Mouse (Mus musculus) lung, embryonic 15.5 days (tissue): ENCODE data around the gene Lysmd1. TPM values are rescaled to one million over a fixed set of nuclear protein-coding genes. Genes with fewer than 3 reads are reported as not detected.
A peak's percentile ranks its signal among the peaks of the same experiment; 100 is the strongest.
"Not testable (repeated sequence)": the region's sequence is repeated elsewhere in the genome, so short reads cannot be mapped to it uniquely, and the experiment has no call there.

Experiments
- ATAC-seq: fragments of 200-750 bp; cut with Nextera tagmentation; 2 replicates; pipeline ENCODE4 v1.8.0; 2017; ENCODE audit warnings: moderate number of reproducible peaks, borderline replicate concordance; ENCODE audit not compliant: low FRiP score, low TSS enrichment; ENCODE audit errors: extremely low read depth
- H3K27ac ChIP-seq: fragments of 300-500 bp; sonication (generic); 2 replicates; pipeline ENCODE4 v1.5.1; 2015; ENCODE audit warnings: moderate library complexity, mild to moderate bottlenecking, inconsistent platforms
- H3K27me3 ChIP-seq: fragments of 300-500 bp; sonication (generic); 2 replicates; pipeline ENCODE4 v1.6.1; 2015; ENCODE audit warnings: inconsistent platforms
- H3K36me3 ChIP-seq: fragments of 300-500 bp; sonication (generic); 2 replicates; pipeline ENCODE4 v1.6.1; 2015; ENCODE audit warnings: inconsistent platforms
- H3K4me1 ChIP-seq: fragments of 300-500 bp; sonication (generic); 2 replicates; pipeline ENCODE4 v1.6.1; 2015; ENCODE audit warnings: inconsistent platforms
- H3K4me2 ChIP-seq: fragments of 300-500 bp; sonication (generic); 2 replicates; pipeline ENCODE4 v1.6.1; 2015; ENCODE audit warnings: inconsistent platforms, mild to moderate bottlenecking, moderate library complexity
- H3K4me3 ChIP-seq: fragments of 300-500 bp; sonication (generic); 2 replicates; pipeline ENCODE4 v1.5.1; 2015; ENCODE audit warnings: mild to moderate bottlenecking, inconsistent platforms
- H3K9ac ChIP-seq: fragments of 300-500 bp; sonication (generic); 2 replicates; pipeline ENCODE4 v1.6.1; 2015; ENCODE audit warnings: inconsistent platforms
- H3K9me3 ChIP-seq: fragments of 300-500 bp; sonication (generic); 2 replicates; pipeline ENCODE4 v1.6.1; 2016; ENCODE audit warnings: inconsistent platforms
- whole genome bisulfite sequencing: fragments of 180-500 bp; shearing (Covaris S2); methylation state at CpG from one replicate; pipeline ENCODE4 v1.1.7; 2015; 5-methylcytosine and 5-hydroxymethylcytosine counted together
- polyA plus RNA-seq: library from polyadenylated mRNA; unstranded; fragments of >200 nt; fragmentation: Nextera tagmentation; extraction: Ambion mirVana; gene quantifications from 2 replicates; pipeline ENCODE4 v1.2.1, GENCODE M21; 2015

Lysmd1 gene
- polyA plus RNA-seq: 13.3 and 14.9 TPM in 2 replicates

GRCm38 (mm10) chr3:95133680-95134101 is at the start of gene Lysmd1, which contains the start of gene Scnm1:
Gene Lysmd1, plus strand, starts transcription at chr3:95134088.
Gene Scnm1, minus strand, starts transcription at chr3:95134011.
- ATAC-seq: peak; percentile 88
- no peaks in the 10 kb centered on the region for H3K27me3 ChIP-seq

GRCm38 (mm10) chr3:95088071-95088470 is 45.8 kb upstream of the Lysmd1 start:
- Histone ChIP-seq H3K9ac (no peak overlapping the region), H3K4me3 (no peak overlapping the region), H3K27me3 (no peaks in the 10 kb centered on the region), H3K4me1 (no peaks in the 10 kb centered on the region), H3K9me3 (no peaks in the 10 kb centered on the region), H3K36me3 (peaks cover 7% of the 10 kb centered on the region; the same call in 1 of the 2 replicates), H3K4me2 (no peak overlapping the region), H3K27ac (no peak overlapping the region)
- WGBS: 93% methylated on average over 1 of the region's 1 CpGs
- no peak for ATAC-seq

More at GRCm38 (mm10) chr3:95133680-95134101, at the start of gene Lysmd1, which contains the start of gene Scnm1:
- H3K36me3 ChIP-seq: peaks cover 15% of the 10 kb centered on the region; the same call in 1 of the 2 replicates
- H3K4me3 ChIP-seq: peak within 1 kb of the TSS; percentile 65
- peak within 1 kb of the TSS; percentile 85 for H3K4me2 ChIP-seq
- H3K9me3 ChIP-seq: no peaks in the 10 kb centered on the region
- H3K9ac ChIP-seq: peak within 1 kb of the TSS; percentile 78
- H3K27ac ChIP-seq: peak within 1 kb of the TSS; percentile 51
- peaks cover 19% of the 10 kb centered on the region for H3K4me1 ChIP-seq
- WGBS: 0% methylated on average over 20 of the region's 20 CpGs

DNA sequence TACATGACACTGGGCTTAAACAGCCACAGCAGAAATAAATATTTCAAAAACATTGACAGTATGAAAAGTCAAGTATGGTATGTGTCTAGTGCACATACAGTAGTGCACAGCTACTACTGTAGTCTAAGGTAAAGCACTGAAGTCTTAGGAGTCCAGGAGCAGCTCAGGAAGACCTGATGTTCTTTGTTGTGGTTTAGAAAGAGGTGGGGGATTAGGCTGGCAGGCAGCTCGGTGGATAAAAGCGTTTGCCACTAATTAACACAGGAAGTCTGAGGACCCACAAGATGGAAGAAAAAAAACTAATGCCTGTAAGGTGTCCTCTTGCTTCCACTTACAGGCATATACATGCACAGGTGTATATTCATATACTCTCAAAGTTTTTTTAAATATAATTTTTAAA is 33.0 kb upstream of the Lysmd1 start:
- WGBS: 24% methylated on average over 2 of the region's 2 CpGs

GRCm38 (mm10) chr3:95105121-95105520 is 28.8 kb upstream of the Lysmd1 start:
- Histone ChIP-seq H3K4me2 (peak overlapping the region; percentile 73), H3K4me3 (peak overlapping the region; percentile 89), H3K27ac (0 out of 2 replicates have a peak overlapping the region, but pooled peaks have one; percentile 82), H3K36me3 (0 out of 2 replicates have a peak, but pooled peaks cover 5% of the 10 kb centered on the region), H3K9ac (peak overlapping the region; percentile 93), H3K4me1 (peaks cover 9% of the 10 kb centered on the region), H3K9me3 (no peaks in the 10 kb centered on the region), H3K27me3 (no peaks in the 10 kb centered on the region)
- ATAC-seq: no peak
- 30% methylated on average over 4 of the region's 4 CpGs for WGBS

More for the DNA sequence above, 33.0 kb upstream of the Lysmd1 start:
- H3K4me1 ChIP-seq: peaks cover 9% of the 10 kb centered on the region
- no peak overlapping the region for H3K9ac ChIP-seq
- no peaks in the 10 kb centered on the region for H3K9me3 ChIP-seq
- H3K36me3 ChIP-seq: peaks cover 13% of the 10 kb centered on the region; the same call in 1 of the 2 replicates
- H3K27ac ChIP-seq: no peak overlapping the region
- no peak overlapping the region for H3K4me3 ChIP-seq
- ATAC-seq: no peak
- H3K27me3 ChIP-seq: no peaks in the 10 kb centered on the region
- H3K4me2 ChIP-seq: no peak overlapping the region

GRCm38 (mm10) chr3:95105586-95106337 is 28.1 kb upstream of the Lysmd1 start:
- no peaks in the 10 kb centered on the region for H3K27me3 ChIP-seq
- WGBS: under 1% methylated on average over 16 of the region's 16 CpGs
- H3K9ac ChIP-seq: peak overlapping the region; percentile 93
- peak overlapping the region; percentile 89 for H3K4me3 ChIP-seq
- H3K4me2 ChIP-seq: peak overlapping the region; percentile 73
- H3K9me3 ChIP-seq: no peaks in the 10 kb centered on the region
- H3K4me1 ChIP-seq: peaks cover 9% of the 10 kb centered on the region
- no peak for ATAC-seq
- H3K36me3 ChIP-seq: 0 out of 2 replicates have a peak, but pooled peaks cover 5% of the 10 kb centered on the region
- peak overlapping the region; percentile 82 for H3K27ac ChIP-seq

DNA sequence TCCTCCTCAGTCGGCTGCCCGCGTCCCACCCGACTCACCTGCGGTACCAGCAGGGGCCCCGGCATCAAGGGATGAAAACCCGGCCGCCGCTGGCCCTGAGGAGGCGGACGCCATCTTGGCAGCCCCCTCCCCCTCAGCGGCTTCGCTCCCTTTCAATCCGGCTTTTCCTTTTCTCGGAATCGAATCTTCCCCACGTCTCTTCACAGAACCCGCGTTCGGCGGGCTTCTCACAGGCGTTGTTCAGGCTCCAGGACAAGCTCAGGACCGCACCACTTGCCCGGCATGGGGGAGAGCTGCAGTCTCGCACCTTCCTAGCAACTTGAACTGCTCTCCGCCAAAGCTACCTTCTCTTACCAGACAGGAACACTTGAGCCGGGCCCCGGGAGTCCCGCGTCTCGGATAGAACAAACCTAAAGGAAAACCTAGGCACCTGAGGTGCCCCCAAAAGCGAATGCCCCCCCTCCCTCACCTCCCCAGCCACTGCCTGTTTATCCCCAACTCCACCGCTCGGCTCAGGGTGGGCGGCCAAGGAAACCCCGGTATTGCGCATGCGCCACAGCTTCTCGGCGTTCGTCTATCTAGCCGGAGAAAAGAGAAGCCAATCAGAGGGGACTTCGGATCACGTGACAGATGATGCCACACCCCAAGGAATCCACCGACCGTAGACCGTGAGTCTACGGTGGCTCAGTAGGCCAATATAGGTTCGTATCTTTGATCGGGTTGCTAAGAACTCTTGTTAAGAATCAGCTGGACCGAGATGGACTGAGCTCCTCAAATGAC is 27.4 kb upstream of the Lysmd1 start, which contains the start of gene Pip5k1a:
Gene Pip5k1a, minus strand, starts transcription at position 593 of the 780 bp plus-strand sequence.
- H3K9ac ChIP-seq: peak within 1 kb of the TSS; percentile 93
- no peaks in the 10 kb centered on the region for H3K27me3 ChIP-seq
- H3K4me3 ChIP-seq: peak within 1 kb of the TSS; percentile 89
- no peaks in the 10 kb centered on the region for H3K9me3 ChIP-seq
- peaks cover 9% of the 10 kb centered on the region for H3K4me1 ChIP-seq
- H3K4me2 ChIP-seq: peak within 1 kb of the TSS; percentile 73
- peak within 1 kb of the TSS; percentile 82 for H3K27ac ChIP-seq
- ATAC-seq: peak; percentile 87
- 0 out of 2 replicates have a peak, but pooled peaks cover 3% of the 10 kb centered on the region for H3K36me3 ChIP-seq
- WGBS: under 1% methylated on average over 51 of the region's 51 CpGs

DNA sequence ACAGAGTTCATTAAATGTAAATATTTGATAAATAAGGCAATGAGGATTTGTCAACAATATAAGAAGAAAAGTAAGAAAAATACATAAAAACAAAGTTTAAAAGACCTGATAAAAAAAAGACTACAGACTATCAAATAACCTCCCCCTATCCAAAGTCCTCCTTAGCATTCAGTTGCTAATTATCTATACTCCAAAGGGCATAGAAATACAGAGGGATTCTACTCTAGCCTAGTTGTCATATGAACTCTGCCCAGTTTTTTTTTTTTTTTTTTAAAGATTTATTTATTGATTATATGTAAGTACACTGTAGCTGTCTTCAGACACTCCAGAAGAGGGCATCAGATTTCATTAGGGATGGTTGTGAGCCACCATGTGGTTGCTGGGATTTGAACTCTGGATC is 26.6 kb upstream of the Lysmd1 start:
- Histone ChIP-seq H3K4me2 (peak overlapping the region; percentile 69), H3K4me3 (peak overlapping the region; percentile 89), H3K4me1 (peaks cover 14% of the 10 kb centered on the region)
- not testable (repeated sequence) for H3K27ac ChIP-seq, H3K9me3 ChIP-seq, ATAC-seq, H3K36me3 ChIP-seq, H3K9ac ChIP-seq, H3K27me3 ChIP-seq

DNA sequence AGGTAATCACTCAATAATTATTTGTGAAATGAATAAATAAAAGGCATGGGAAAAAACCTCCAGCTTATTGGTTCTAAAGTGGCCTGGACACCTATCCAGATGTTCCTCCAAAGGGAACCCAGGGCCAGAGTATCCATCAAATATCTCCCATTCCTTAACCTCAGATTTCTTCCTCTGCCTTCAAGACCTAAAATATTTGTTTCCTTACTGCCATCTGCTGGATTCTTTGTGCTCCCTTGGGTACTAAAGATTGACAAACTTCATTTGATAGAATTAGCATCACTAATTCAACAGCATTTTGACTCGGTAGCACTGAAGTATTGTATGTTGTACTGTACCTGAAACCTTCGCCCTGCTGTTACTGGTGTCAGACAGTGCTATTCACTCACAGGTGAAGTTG is 26.0 kb upstream of the Lysmd1 start:
- Histone ChIP-seq H3K9me3 (no peaks in the 10 kb centered on the region), H3K27me3 (no peaks in the 10 kb centered on the region), H3K4me1 (peaks cover 20% of the 10 kb centered on the region), H3K4me2 (no peak overlapping the region), H3K4me3 (no peak overlapping the region), H3K36me3 (0 out of 2 replicates have a peak, but pooled peaks cover 2% of the 10 kb centered on the region), H3K27ac (no peak overlapping the region), H3K9ac (no peak overlapping the region)
- ATAC-seq: no peak
- 69% methylated on average over 2 of the region's 2 CpGs for WGBS

GRCm38 (mm10) chr3:95110911-95111726 is 22.8 kb upstream of the Lysmd1 start, which contains the start of gene Vps72:
Gene Vps72, plus strand, starts transcription at chr3:95111022.
- peak within 1 kb of the TSS; percentile 89 for H3K9ac ChIP-seq
- H3K9me3 ChIP-seq: no peaks in the 10 kb centered on the region
- H3K27me3 ChIP-seq: no peaks in the 10 kb centered on the region
- H3K27ac ChIP-seq: peak within 1 kb of the TSS; percentile 98
- peak; percentile 71; the same call in 1 of the 2 replicates for ATAC-seq
- under 1% methylated on average over 54 of the region's 54 CpGs for WGBS
- peaks cover 8% of the 10 kb centered on the region; the same call in 1 of the 2 replicates for H3K36me3 ChIP-seq
- H3K4me1 ChIP-seq: peaks cover 11% of the 10 kb centered on the region
- peak within 1 kb of the TSS; percentile 55 for H3K4me2 ChIP-seq
- peak within 1 kb of the TSS; percentile 88 for H3K4me3 ChIP-seq

DNA sequence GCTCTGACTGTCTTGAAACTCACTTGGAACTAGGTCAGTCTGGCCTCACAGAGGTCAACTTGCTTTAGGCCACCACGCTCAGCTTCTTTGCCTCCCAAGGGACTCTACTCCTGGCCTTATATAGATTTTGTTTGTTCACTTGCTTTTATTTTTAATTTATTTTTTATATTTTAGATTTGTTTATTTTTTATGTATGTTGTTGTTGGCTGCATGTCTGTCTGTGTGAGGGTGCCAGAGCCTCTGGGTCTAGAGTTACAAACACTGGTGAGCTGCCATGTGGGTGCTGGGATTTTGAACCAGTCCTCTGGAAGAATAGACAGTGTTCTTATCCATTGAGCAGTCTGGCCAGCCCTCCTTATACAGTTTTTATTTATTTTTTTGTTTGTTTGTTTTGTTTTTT is 21.1 kb upstream of the Lysmd1 start:
- Histone ChIP-seq H3K4me2 (peak overlapping the region; percentile 55; the same call in 1 of the 2 replicates), H3K27me3 (no peaks in the 10 kb centered on the region), H3K27ac (no peak overlapping the region), H3K4me1 (peaks cover 11% of the 10 kb centered on the region), H3K4me3 (no peak overlapping the region), H3K9ac (no peak overlapping the region), H3K9me3 (no peaks in the 10 kb centered on the region), H3K36me3 (peaks cover 12% of the 10 kb centered on the region)
- ATAC-seq: no peak
- 84% methylated on average over 1 of the region's 1 CpGs for WGBS

- Histone ChIP-seq H3K9ac (no peak overlapping the region), H3K27ac (no peak overlapping the region), H3K36me3 (peaks cover 57% of the 10 kb centered on the region), H3K4me3 (no peak overlapping the region), H3K9me3 (no peaks in the 10 kb centered on the region), H3K27me3 (no peaks in the 10 kb centered on the region), H3K4me2 (no peak overlapping the region), H3K4me1 (peaks cover 5% of the 10 kb centered on the region)
- ATAC-seq: no peak
- WGBS: 91% methylated on average over 2 of the region's 2 CpGs
These were observed 16.1 kb upstream of the Lysmd1 start for GRCm38 (mm10) chr3:95117751-95118150.
